Mouse (Mus musculus) myocyte (in vitro differentiated cells): ENCODE results near the gene Focad.

Source experiments
- POLR2A ChIP-seq: IDR thresholded peaks from one replicate; pipeline ENCODE4 v1.6.1; 2011; ENCODE audit warnings: low read depth, mild to moderate bottlenecking, control low read depth, moderate library complexity; ENCODE audit not compliant: insufficient read length
- SRF ChIP-seq: IDR thresholded peaks from one replicate; pipeline ENCODE4 v1.6.1; 2011; ENCODE audit warnings: low read depth; ENCODE audit not compliant: control insufficient read depth, insufficient read length

DNA sequence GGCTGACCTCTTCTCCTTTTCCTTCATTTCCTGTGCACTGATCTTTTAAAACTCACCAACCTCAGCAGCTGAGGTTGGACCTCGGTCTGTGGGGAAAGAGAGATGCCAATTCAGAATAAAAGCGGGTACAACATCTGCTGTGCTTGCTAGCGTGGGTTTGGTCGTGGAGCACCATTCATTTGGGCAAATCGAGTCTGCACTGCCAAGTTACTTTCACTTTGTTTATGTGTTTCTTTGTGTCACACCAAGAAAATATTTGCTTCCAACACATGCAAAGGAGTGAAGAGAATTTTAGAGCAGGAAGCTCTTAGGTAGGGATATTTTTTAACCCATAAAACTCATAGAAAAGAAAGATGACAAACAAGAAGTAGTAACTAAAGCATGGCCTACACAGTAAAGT lies 13.0 kb upstream of the Focad start:
- TF ChIP-seq SRF (no peak), POLR2A (no peak)
